Mouse (Mus musculus) bone marrow macrophage, adult 2 months (primary cell): ENCODE results near the gene B3galt5.

ENCODE experiments used
- CTCF ChIP-seq: IDR thresholded peaks from 2 replicates; pipeline ENCODE4 v1.5.1; 2012; ENCODE audit warnings: low read depth, mild to moderate bottlenecking, low read length, moderate library complexity
- POLR2A ChIP-seq: IDR thresholded peaks from 2 replicates; pipeline ENCODE4 v1.6.1; 2012; ENCODE audit warnings: mild to moderate bottlenecking, low read depth, low read length, borderline replicate concordance

GRCm38 (mm10) chr16:96278491-96279224 lies 43.1 kb downstream of the B3galt5 start:
- TF ChIP-seq CTCF = no peak
- no peak for TF ChIP-seq POLR2A
